Mouse (Mus musculus): ENCODE results near the gene Tmem150c. TPM values are rescaled to one million over a fixed set of nuclear protein-coding genes. Genes with fewer than 3 reads are reported as not detected.

The Tmem150c gene
- polyA plus RNA-seq (2014; fragmentation: Illumina TruSeq; extraction: RNeasy Lipid Tissue Mini Kit (QIAGEN cat#74804); ENCODE audit: low read depth, low replicate concordance) = not detected

DNA sequence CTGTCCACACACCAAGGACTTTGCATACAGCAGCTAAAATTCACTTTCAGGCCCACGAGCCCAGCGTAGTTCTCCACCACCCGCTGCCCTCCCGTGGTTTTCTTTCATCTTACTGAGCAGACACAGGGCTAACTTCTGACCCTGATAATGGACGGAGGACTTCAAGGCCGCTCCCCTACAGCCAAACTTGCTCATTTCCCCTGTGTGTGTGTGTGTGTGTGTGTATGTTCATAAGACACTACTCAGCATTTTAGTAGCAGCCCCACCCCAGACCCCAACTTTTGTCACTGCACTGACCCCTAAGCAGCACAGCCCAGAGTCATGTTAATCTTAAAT is at the start of gene Tmem150c:
Gene Tmem150c (minus strand): TSS at position 171 of the 336 bp plus-strand sequence.

GRCm38 (mm10) chr5:100039602-100040142 is 119.9 kb downstream of the Tmem150c start, which contains the start of the genes Hnrnpdl and Enoph1:
Gene Hnrnpdl (minus strand): TSS chr5:100039664.
Gene Enoph1 (plus strand): TSS chr5:100039985.

Other genes starting within 250 kb of the Tmem150c start
- 149 TPM for gene Hnrnpd, start 180.9 kb downstream of the Tmem150c start, polyA plus RNA-seq (2014; fragmentation: Illumina TruSeq; extraction: RNeasy Lipid Tissue Mini Kit (QIAGEN cat#74804); ENCODE audit: low read depth, low replicate concordance)
- gene 4930524J08Rik, start 180.7 kb downstream of the Tmem150c start, polyA plus RNA-seq (2014; fragmentation: Illumina TruSeq; extraction: RNeasy Lipid Tissue Mini Kit (QIAGEN cat#74804); ENCODE audit: low read depth, low replicate concordance) = not detected
- 124 TPM for gene Hnrnpdl, start 120.1 kb downstream of the Tmem150c start, polyA plus RNA-seq (2014; fragmentation: Illumina TruSeq; extraction: RNeasy Lipid Tissue Mini Kit (QIAGEN cat#74804); ENCODE audit: low read depth, low replicate concordance)
- 3.9 TPM for gene Enoph1, start 119.8 kb downstream of the Tmem150c start, polyA plus RNA-seq (2014; fragmentation: Illumina TruSeq; extraction: RNeasy Lipid Tissue Mini Kit (QIAGEN cat#74804); ENCODE audit: low read depth, low replicate concordance)

Data from liver, adult 10 weeks (tissue).